Mouse (Mus musculus) kidney, postnatal 14 days (tissue): ENCODE data around the gene Synrg.

Experiments
- DNase-seq: peaks from one replicate; pipeline ENCODE4 v3.0.0; 2022; ENCODE audit warnings: mixed read lengths

Gene Synrg

GRCm38 (mm10) chr11:84078601-84079000, 114.4 kb downstream of the Synrg start:
- no peak for DNase-seq

DNA sequence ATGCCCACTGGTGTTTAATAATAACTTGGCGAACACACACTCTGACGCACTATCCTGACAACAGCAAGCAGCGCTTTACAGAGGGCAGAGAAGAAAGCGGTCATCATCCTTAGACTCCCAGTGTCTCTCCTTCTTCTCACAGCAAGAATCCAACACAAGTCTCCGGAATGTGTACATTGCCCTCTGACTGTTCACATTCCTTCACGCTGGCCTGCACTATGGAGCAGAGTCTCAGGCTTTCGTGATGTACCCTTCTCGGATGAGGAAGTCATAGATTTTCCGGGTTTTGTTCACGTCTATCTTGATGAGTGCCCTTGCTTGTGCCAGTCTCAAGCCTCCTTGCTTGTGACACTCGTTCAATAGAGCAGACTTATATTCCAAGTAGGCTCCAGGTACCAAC, 115.1 kb downstream of the Synrg start:
- DNase-seq = peak; percentile 49

- no peak for DNase-seq
Observed at GRCm38 (mm10) chr11:84079887-84080286, 115.7 kb downstream of the Synrg start.

- DNase-seq = no peak
Observed at GRCm38 (mm10) chr11:84080327-84080726, 116.1 kb downstream of the Synrg start.

GRCm38 (mm10) chr11:84081901-84082300, 117.7 kb downstream of the Synrg start:
- DNase-seq = no peak

- DNase-seq = no peak
Observed at GRCm38 (mm10) chr11:84090572-84090971, 126.3 kb downstream of the Synrg start.
